In genomic region chr14:103844011-103844549, GRCm38 (mm10) we compare ENCODE assay signal across 7 mouse cellular contexts. TPM values are rescaled to one million over a fixed set of nuclear protein-coding genes. Genes with fewer than 3 reads are reported as not detected.
A peak's percentile ranks its signal among the peaks of the same experiment; 100 is the strongest.
DNase-seq lines count a peak whose midpoint lies in the region; ATAC-seq and TF ChIP-seq lines count a peak whose summit lies in the region.

Gene Ednrb, minus strand, starts transcription at chr14:103844402.

- peaks cover 8% of the 10 kb centered on the region for H3K4me1 ChIP-seq in forebrain, embryonic 11.5 days (replicated peaks; ENCODE audit: control insufficient read depth, insufficient read depth, low read length)
- H3K4me1 ChIP-seq in stomach, postnatal 0 days (replicated peaks; ENCODE audit: control insufficient read depth, insufficient read depth), result no peaks in the 10 kb centered on the region; the same call in 1 of the 2 replicates

- peak within 1 kb of the TSS; percentile 52 for H3K4me3 ChIP-seq in forebrain, embryonic 11.5 days (ENCODE audit: low read depth, low read length)
- peak within 1 kb of the TSS; percentile 51 for H3K4me3 ChIP-seq in stomach, postnatal 0 days (ENCODE audit: low read depth, low read length)

- no peak for TF ChIP-seq EP300 in stomach, postnatal 0 days (optimal IDR thresholded peaks at IDR 0.05)

- TF ChIP-seq CTCF in stomach, postnatal 0 days (IDR thresholded peaks at IDR 0.05; ENCODE audit: low read depth), result peak; percentile 39; the same call in 1 of the 2 replicates

- peak within 1 kb of the TSS; percentile 89 for H3K4me2 ChIP-seq in forebrain, embryonic 11.5 days (ENCODE audit: low read depth, low read length, severe bottlenecking)
- H3K4me2 ChIP-seq in stomach, postnatal 0 days (replicated peaks; ENCODE audit: low read depth), result peak within 1 kb of the TSS; percentile 71

- peak; percentile 43 for ATAC-seq in CD4-positive, CD25-positive, alpha-beta regulatory T cell, adult 4 months
- peak; percentile 81 for ATAC-seq in forebrain, embryonic 11.5 days (replicated peaks; ENCODE audit: low FRiP score)
- ATAC-seq in hematopoietic stem cell, adult 5-6 weeks (replicated peaks in 1 of 2; ENCODE audit: insufficient read depth in 1 of 2, low FRiP score in 2 of 2, low TSS enrichment in 1 of 2, low read depth in 1 of 2, poor library complexity in 2 of 2, severe bottlenecking in 2 of 2), result peak; percentile 18 to 54; a peak in 3 of 4 replicates
- peak; percentile 59; the same call in 1 of the 2 replicates for ATAC-seq in stomach, postnatal 0 days (ENCODE audit: low FRiP score, low TSS enrichment)

- H3K27ac ChIP-seq in forebrain, embryonic 11.5 days (ENCODE audit: low read depth, low read length), result peak within 1 kb of the TSS; percentile 75
- peak within 1 kb of the TSS; percentile 83 for H3K27ac ChIP-seq in stomach, postnatal 0 days (replicated peaks)

- peak; percentile 84 for DNase-seq in ZHBTc4 (ENCODE audit: low read depth, low spot score)
- DNase-seq in forebrain, embryonic 11.5 days (ENCODE audit: low spot score), result peak; percentile 77
- DNase-seq in layer of hippocampus, postnatal 25 days (ENCODE audit: extremely low spot score in 1 of 2, low spot score in 1 of 2), result no peak
- DNase-seq in lung, postnatal 14 days, result peak; percentile 11
- DNase-seq in stomach, postnatal 0 days (ENCODE audit: low spot score), result peak; percentile 39

- H3K36me3 ChIP-seq in forebrain, embryonic 11.5 days (ENCODE audit: control insufficient read depth, insufficient read depth, low read length), result no peaks in the 10 kb centered on the region
- no peaks in the 10 kb centered on the region for H3K36me3 ChIP-seq in stomach, postnatal 0 days (ENCODE audit: control insufficient read depth, insufficient read depth, low read length)

- peak within 1 kb of the TSS; percentile 72 for H3K9ac ChIP-seq in forebrain, embryonic 11.5 days (ENCODE audit: low read length)
- peak within 1 kb of the TSS; percentile 65 for H3K9ac ChIP-seq in stomach, postnatal 0 days (ENCODE audit: low read length)

- WGBS in forebrain, embryonic 11.5 days, result under 1% methylated on average over 24 of the region's 24 CpGs
- WGBS in stomach, postnatal 0 days, result 3% methylated on average over 24 of the region's 24 CpGs

- H3K9me3 ChIP-seq in forebrain, embryonic 11.5 days (ENCODE audit: control insufficient read depth, low read length), result no peaks in the 10 kb centered on the region
- no peaks in the 10 kb centered on the region for H3K9me3 ChIP-seq in stomach, postnatal 0 days (ENCODE audit: control insufficient read depth, low read length)

- H3K27me3 ChIP-seq in forebrain, embryonic 11.5 days (ENCODE audit: control insufficient read depth, insufficient read depth, low read length), result no peaks in the 10 kb centered on the region
- no peaks in the 10 kb centered on the region for H3K27me3 ChIP-seq in stomach, postnatal 0 days (ENCODE audit: control insufficient read depth, insufficient read depth, low read length)

RNA-seq across cellular contexts. Expression of gene Ednrb, which starts in this region (rescaled TPM):
- under 1 TPM in 1 of 2 experiments, not detected in 1; 0.20 TPM for polyA plus RNA-seq in CD4-positive, CD25-positive, alpha-beta regulatory T cell, adult 4 months (2017; shearing (Covaris generic))
- 56.1 and 58.3 TPM in 2 replicates for polyA plus RNA-seq in forebrain, embryonic 11.5 days (2014; fragmentation: Nextera tagmentation; extraction: Ambion mirVana)
- 0.38 and 0.89 TPM in 2 replicates for total RNA-seq in hematopoietic stem cell, adult 5-6 weeks (2017)
- total RNA-seq in layer of hippocampus, postnatal 25 days (2021), result 10 to 100 TPM; 38.9 to 47.4 TPM
- 43.8 and 53.7 TPM in 2 replicates for polyA plus RNA-seq in stomach, postnatal 0 days (2015; fragmentation: Nextera tagmentation; extraction: Ambion mirVana)

Comparison
In these comparisons a context has a peak if more than half of its experiments do, and no peak if none do; other contexts are left out.
1. RNA of gene Ednrb (total RNA-seq): 38.9 to 47.4 TPM in layer of hippocampus, postnatal 25 days; 0.38 to 0.89 TPM in hematopoietic stem cell, adult 5-6 weeks; every median in the first group is over 10 times any median in the second.
2. RNA of gene Ednrb (polyA plus RNA-seq): 56.1 to 58.3 TPM in forebrain, embryonic 11.5 days and 43.8 to 53.7 TPM in stomach, postnatal 0 days; 0.20 TPM in CD4-positive, CD25-positive, alpha-beta regulatory T cell, adult 4 months; every median in the first group is over 10 times any median in the second.
3. Peak in ATAC-seq in CD4-positive, CD25-positive, alpha-beta regulatory T cell, adult 4 months; RNA of the gene not detected or under 1 TPM.
4. Peak in ATAC-seq in hematopoietic stem cell, adult 5-6 weeks; RNA of the gene not detected or under 1 TPM.
5. DNase-seq: peak in ZHBTc4 (single experiment), forebrain, embryonic 11.5 days (single experiment), lung, postnatal 14 days (single experiment) and stomach, postnatal 0 days (single experiment); none in layer of hippocampus, postnatal 25 days (0 of 2).
6. Peak in every context shown above with its lines, with median percentiles within 50 percentile points of each other: ATAC-seq.